Mouse (Mus musculus): ENCODE measurements around the gene Dbn1.

DNA sequence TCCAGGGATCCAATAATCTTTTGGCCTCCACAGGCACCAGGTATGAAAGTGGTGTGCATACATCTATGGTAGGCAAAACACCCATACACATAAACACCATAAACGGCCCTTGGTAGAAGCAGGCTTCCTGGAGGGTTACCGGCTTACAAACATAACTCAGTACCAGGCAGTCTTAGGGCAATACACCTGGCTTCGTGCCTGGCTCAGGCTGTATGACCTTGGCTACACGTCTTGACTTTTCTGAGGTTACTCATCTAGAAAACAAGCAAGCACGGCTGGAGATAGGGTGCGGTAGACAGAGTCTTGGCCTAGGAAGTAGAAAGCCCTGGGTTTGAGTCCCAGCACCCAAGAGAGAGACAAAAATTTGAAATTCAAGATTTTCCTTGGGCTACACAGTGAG lies 8.8 kb upstream of the Dbn1 start:
- TF ChIP-seq CTCF (IDR thresholded peaks at IDR 0.05; ENCODE audit: borderline replicate concordance, extremely low read depth, insufficient read depth, insufficient read length) (no peak), POLR2A (IDR thresholded peaks at IDR 0.05; ENCODE audit: borderline replicate concordance, extremely low read depth, insufficient read depth, insufficient read length, poor library complexity, severe bottlenecking) (no peak)

Measured in brain, embryonic 14.5 days (tissue).